Mouse (Mus musculus) T-cell, adult 2 months (primary cell): ENCODE results near the gene Atxn2.

Experiments used
- DNase-seq: peaks from one replicate; pipeline ENCODE4 v3.0.0; 2022; ENCODE audit warnings: low spot score

The Atxn2 gene

GRCm38 (mm10) chr5:121817551-121817950, 106.4 kb downstream of the Atxn2 start:
- DNase-seq: no peak

- DNase-seq: no peak
Measured at GRCm38 (mm10) chr5:121818401-121818800, 107.3 kb downstream of the Atxn2 start.

GRCm38 (mm10) chr5:121818862-121819261, 107.7 kb downstream of the Atxn2 start:
- DNase-seq: no peak

- no peak for DNase-seq
Measured at GRCm38 (mm10) chr5:121819559-121819958, 108.4 kb downstream of the Atxn2 start.

- DNase-seq: no peak
Measured at GRCm38 (mm10) chr5:121820161-121820560, 109.0 kb downstream of the Atxn2 start.

- no peak for DNase-seq
Measured at GRCm38 (mm10) chr5:121820657-121821056, 109.5 kb downstream of the Atxn2 start.

GRCm38 (mm10) chr5:121821116-121821515, 110.0 kb downstream of the Atxn2 start:
- DNase-seq: no peak

GRCm38 (mm10) chr5:121821552-121821951, 110.4 kb downstream of the Atxn2 start:
- DNase-seq: no peak

GRCm38 (mm10) chr5:121822786-121823505, 111.8 kb downstream of the Atxn2 start:
- DNase-seq: no peak

- no peak for DNase-seq
Measured at GRCm38 (mm10) chr5:121823668-121824067, 112.5 kb downstream of the Atxn2 start.

GRCm38 (mm10) chr5:121824121-121824520, 113.0 kb downstream of the Atxn2 start:
- DNase-seq: no peak

- no peak for DNase-seq
Measured at GRCm38 (mm10) chr5:121825606-121826005, 114.5 kb downstream of the Atxn2 start.

- DNase-seq: no peak
Measured at GRCm38 (mm10) chr5:121827876-121828275, 116.7 kb downstream of the Atxn2 start.

GRCm38 (mm10) chr5:121828491-121829432, 117.6 kb downstream of the Atxn2 start:
- no peak for DNase-seq

- no peak for DNase-seq
Measured at GRCm38 (mm10) chr5:121831002-121831601, 120.0 kb downstream of the Atxn2 start.

- no peak for DNase-seq
Measured at GRCm38 (mm10) chr5:121832376-121833155, 121.4 kb downstream of the Atxn2 start.

- no peak for DNase-seq
Measured at GRCm38 (mm10) chr5:121833159-121833558, 122.0 kb downstream of the Atxn2 start.

- peak; percentile 57 for DNase-seq
Measured at GRCm38 (mm10) chr5:121833572-121834240, 122.6 kb downstream of the Atxn2 start.

- no peak for DNase-seq
Measured at GRCm38 (mm10) chr5:121834241-121834606, 123.1 kb downstream of the Atxn2 start.

GRCm38 (mm10) chr5:121834991-121835747, 124.0 kb downstream of the Atxn2 start:
- DNase-seq: no peak
